In the genomic region with DNA sequence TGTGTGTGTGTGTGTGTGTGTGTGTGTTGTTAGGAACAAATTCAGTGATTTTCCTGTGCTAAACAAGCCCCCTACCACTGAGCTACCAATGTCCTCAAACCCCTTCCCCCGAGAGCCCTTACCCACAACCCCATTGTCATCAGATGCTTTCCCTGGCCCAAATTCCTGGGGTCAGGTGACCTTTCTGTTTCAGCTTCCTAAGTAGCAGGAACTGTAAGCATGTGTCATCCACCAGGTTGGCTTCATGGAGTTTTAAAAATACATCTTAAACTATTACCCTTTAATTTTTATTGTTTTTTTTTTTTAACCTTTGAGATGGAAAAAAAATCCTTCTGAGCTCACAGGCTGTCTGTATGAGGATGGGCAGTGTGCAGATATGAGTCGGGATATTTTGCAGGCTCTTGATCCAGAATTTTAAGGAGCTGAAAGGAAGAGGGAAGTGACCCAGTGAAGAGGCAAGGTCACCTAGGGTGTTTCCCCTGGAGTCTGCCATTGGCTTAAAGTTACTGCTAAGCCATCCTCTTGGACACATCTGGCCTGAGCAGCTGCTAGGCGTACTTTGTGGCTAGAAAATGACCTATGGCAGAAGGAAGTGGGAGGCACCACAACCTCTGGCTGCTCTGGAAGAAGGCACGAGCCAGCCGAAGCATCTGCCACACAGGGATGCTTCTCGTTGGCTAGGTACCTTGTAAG, we compare ENCODE assay signal across 16 mouse cellular contexts. TPM values are rescaled to one million over a fixed set of nuclear protein-coding genes. Genes with fewer than 3 reads are reported as not detected.
DNase-seq lines count a peak whose midpoint lies in the region; ATAC-seq and TF ChIP-seq lines count a peak whose summit lies in the region.
"Had no signal": no experiment of that assay in that cellular context is flagged by ENCODE, and none has a peak within 500 bp of the region (broad histone marks: within the 10 kb centered on the region; RNA-seq: fewer than 3 reads in every experiment).

No protein-coding gene starts in this region.

- H3K9me3 ChIP-seq in kidney, embryonic 16.5 days (ENCODE audit: low read length) = no peaks in the 10 kb centered on the region
- H3K9me3 ChIP-seq: embryonic facial prominence, embryonic 13.5 days; hindbrain, embryonic 15.5 days had no signal

- H3K9ac ChIP-seq in kidney, embryonic 16.5 days (replicated peaks; ENCODE audit: low read length) = no peak overlapping the region
- H3K9ac ChIP-seq: embryonic facial prominence, embryonic 13.5 days; hindbrain, embryonic 15.5 days; liver, postnatal 0 days had no signal

- peak; percentile 30 for DNase-seq in embryo, embryonic 10.5 days (ENCODE audit: low spot score)
- DNase-seq in embryo, embryonic 9.5 days (ENCODE audit: extremely low spot score) = no peak
- DNase-seq in kidney, adult 2 months = no peak
- DNase-seq in frontal cortex, postnatal 36 days (ENCODE audit: low spot score in 2 of 2) = no peak
- DNase-seq in spleen, postnatal 10 days (ENCODE audit: low spot score in 2 of 2) = no peak
- DNase-seq: cerebellum, adult 18-20 months; right cerebral cortex, postnatal 14 days had no signal

- no peak for TF ChIP-seq CTCF in kidney, adult 2 months (conservative IDR thresholded peaks at IDR 0.05; ENCODE audit: insufficient read depth, insufficient read length, low read depth, low read length)
- no peak for TF ChIP-seq CTCF in small intestine, adult 2 months (IDR thresholded peaks at IDR 0.05; ENCODE audit: extremely low read depth, insufficient read length, insufficient replicate concordance, low read depth, low read length)

- no peak overlapping the region for H3K4me2 ChIP-seq in kidney, embryonic 16.5 days (replicated peaks; ENCODE audit: low read depth, low read length)
- H3K4me2 ChIP-seq: embryonic facial prominence, embryonic 13.5 days; hindbrain, embryonic 15.5 days had no signal

- H3K27ac ChIP-seq in kidney, adult 2 months (ENCODE audit: insufficient read depth, low read depth, low read length) = peak overlapping the region; percentile 21
- H3K27ac ChIP-seq in kidney, embryonic 16.5 days (ENCODE audit: low read length) = no peak overlapping the region
- H3K27ac ChIP-seq in small intestine, adult 2 months (ENCODE audit: insufficient read depth, low read depth, low read length) = peak overlapping the region; percentile 30; the same call in 1 of the 2 replicates
- H3K27ac ChIP-seq: embryonic facial prominence, embryonic 13.5 days; hindbrain, embryonic 15.5 days had no signal

- no peak overlapping the region for H3K4me3 ChIP-seq in kidney, adult 2 months (ENCODE audit: insufficient read depth, low read depth, low read length)
- no peak overlapping the region for H3K4me3 ChIP-seq in kidney, embryonic 16.5 days (ENCODE audit: low read length)
- no peak overlapping the region for H3K4me3 ChIP-seq in small intestine, adult 2 months (ENCODE audit: low read depth, low read length)
- H3K4me3 ChIP-seq: embryonic facial prominence, embryonic 13.5 days; hindbrain, embryonic 15.5 days had no signal

- no peak for ATAC-seq in kidney, embryonic 16.5 days (ENCODE audit: low FRiP score, low TSS enrichment)
- peak; percentile 63 for ATAC-seq in granulocyte monocyte progenitor cell, adult 5-6 weeks (replicated peaks; ENCODE audit: poor library complexity, severe bottlenecking)

- peaks cover 29% of the 10 kb centered on the region for H3K4me1 ChIP-seq in kidney, adult 2 months (ENCODE audit: control insufficient read depth, insufficient read depth, low read length)
- peaks cover 8% of the 10 kb centered on the region; the same call in 1 of the 2 replicates for H3K4me1 ChIP-seq in kidney, embryonic 16.5 days (ENCODE audit: insufficient read depth, low read length)
- peaks cover 28% of the 10 kb centered on the region for H3K4me1 ChIP-seq in small intestine, adult 2 months (ENCODE audit: control insufficient read depth, insufficient read depth, insufficient read length, low read length)

- no peaks in the 10 kb centered on the region for H3K27me3 ChIP-seq in kidney, adult 2 months (replicated peaks; ENCODE audit: control insufficient read depth, insufficient read depth, low read length)
- no peaks in the 10 kb centered on the region for H3K27me3 ChIP-seq in kidney, embryonic 16.5 days (ENCODE audit: insufficient read depth, low read length)
- H3K27me3 ChIP-seq in small intestine, adult 2 months (ENCODE audit: control insufficient read depth, insufficient read depth, low read length) = no peaks in the 10 kb centered on the region
- H3K27me3 ChIP-seq: embryonic facial prominence, embryonic 13.5 days; hindbrain, embryonic 15.5 days had no signal

- TF ChIP-seq POLR2A in kidney, adult 2 months (IDR thresholded peaks at IDR 0.05; ENCODE audit: low read depth, low read length) = no peak
- TF ChIP-seq POLR2A in small intestine, adult 2 months (IDR thresholded peaks at IDR 0.05; ENCODE audit: low read depth, low read length) = no peak

- 42% methylated on average over 6 of the region's 6 CpGs for WGBS in kidney, adult 2 months
- WGBS in kidney, embryonic 16.5 days = 54% methylated on average over 6 of the region's 6 CpGs
- WGBS in small intestine, adult 2 months = 76% methylated on average over 6 of the region's 6 CpGs

- H3K36me3 ChIP-seq in kidney, adult 2 months (ENCODE audit: control insufficient read depth, insufficient read depth, low read length) = no peaks in the 10 kb centered on the region
- no peaks in the 10 kb centered on the region for H3K36me3 ChIP-seq in kidney, embryonic 16.5 days (ENCODE audit: insufficient read depth, low read length)
- H3K36me3 ChIP-seq in small intestine, adult 2 months (ENCODE audit: control insufficient read depth, insufficient read depth, low read length) = no peaks in the 10 kb centered on the region
- H3K36me3 ChIP-seq: embryonic facial prominence, embryonic 13.5 days; hindbrain, embryonic 15.5 days had no signal

RNA-seq across cellular contexts. Expression of gene Chd9, which starts 5.6 kb away (rescaled TPM):
- 224 and 271 TPM in 2 replicates for polyA plus RNA-seq in kidney, adult 2 months (2012; rRNA removed)
- 88.1 and 97.1 TPM in 2 replicates for polyA plus RNA-seq in kidney, embryonic 16.5 days (2015; fragmentation: Nextera tagmentation; extraction: Ambion mirVana)
- total RNA-seq in granulocyte monocyte progenitor cell, adult 5-6 weeks (2014; fragmentation: Nextera tagmentation) = 108 and 162 TPM in 2 replicates
- 55.7 and 75.6 TPM in 2 replicates for total RNA-seq in granulocyte monocyte progenitor cell, adult 5-6 weeks (2017)
- 200 and 339 TPM in 2 replicates for polyA plus RNA-seq in small intestine, adult 2 months (2012; rRNA removed)

RNA-seq across cellular contexts. Expression of gene Gm19935, which starts 16.6 kb away (rescaled TPM):
- polyA plus RNA-seq in kidney, adult 2 months (2012; rRNA removed) = 0.16 and 0.24 TPM in 2 replicates
- not detected in 2 replicates for polyA plus RNA-seq in kidney, embryonic 16.5 days (2015; fragmentation: Nextera tagmentation; extraction: Ambion mirVana)
- not detected in 2 replicates for total RNA-seq in granulocyte monocyte progenitor cell, adult 5-6 weeks (2014; fragmentation: Nextera tagmentation)
- not detected in 2 replicates for total RNA-seq in granulocyte monocyte progenitor cell, adult 5-6 weeks (2017)
- polyA plus RNA-seq in small intestine, adult 2 months (2012; rRNA removed) = not detected in 2 replicates
- polyA plus RNA-seq: embryonic facial prominence, embryonic 13.5 days; forebrain, embryonic 11.5 days; kidney, embryonic 14.5 days; liver, postnatal 0 days; stomach, embryonic 14.5 days had no signal
